Mouse (Mus musculus) erythroblast, embryonic 14.5 days (primary cell): ENCODE results near the gene Tmem164. TPM values are rescaled to one million over a fixed set of nuclear protein-coding genes. Genes with fewer than 3 reads are reported as not detected.

ENCODE experiments used
- H3K27me3 ChIP-seq: 2 replicates; pipeline ENCODE4 v1.6.1; 2012; ENCODE audit warnings: inconsistent platforms; ENCODE audit not compliant: control insufficient read depth
- H3K36me3 ChIP-seq: 2 replicates; pipeline ENCODE4 v1.6.1; 2012; ENCODE audit warnings: mild to moderate bottlenecking, inconsistent platforms; ENCODE audit not compliant: control insufficient read depth
- H3K4me1 ChIP-seq: 2 replicates; pipeline ENCODE4 v1.6.1; 2012; ENCODE audit warnings: inconsistent platforms; ENCODE audit not compliant: control insufficient read depth
- H3K4me3 ChIP-seq: replicated peaks from 2 replicates; pipeline ENCODE3; 2012; ENCODE audit warnings: moderate library complexity, mild to moderate bottlenecking, inconsistent platforms
- H3K9me3 ChIP-seq: 2 replicates; pipeline ENCODE4 v1.6.1; 2012; ENCODE audit warnings: low read length, inconsistent platforms, mixed read lengths; ENCODE audit not compliant: control insufficient read depth
- GATA1 ChIP-seq: IDR thresholded peaks from 2 replicates; pipeline ENCODE4 v1.6.1; 2012; ENCODE audit warnings: low read length, inconsistent platforms, mixed read lengths
- TAL1 ChIP-seq: IDR thresholded peaks from 3 replicates; pipeline ENCODE4 v1.6.1; 2012; ENCODE audit warnings: low read length, inconsistent platforms, mixed read lengths
- polyA plus RNA-seq: library from polyadenylated mRNA; stranded (reverse); fragments of >175 nt; gene quantifications from 2 replicates; pipeline ENCODE4 v1.2.3, GENCODE M21; 2012

Gene Tmem164
- polyA plus RNA-seq, 1 experiment, result 0.96 TPM

DNA sequence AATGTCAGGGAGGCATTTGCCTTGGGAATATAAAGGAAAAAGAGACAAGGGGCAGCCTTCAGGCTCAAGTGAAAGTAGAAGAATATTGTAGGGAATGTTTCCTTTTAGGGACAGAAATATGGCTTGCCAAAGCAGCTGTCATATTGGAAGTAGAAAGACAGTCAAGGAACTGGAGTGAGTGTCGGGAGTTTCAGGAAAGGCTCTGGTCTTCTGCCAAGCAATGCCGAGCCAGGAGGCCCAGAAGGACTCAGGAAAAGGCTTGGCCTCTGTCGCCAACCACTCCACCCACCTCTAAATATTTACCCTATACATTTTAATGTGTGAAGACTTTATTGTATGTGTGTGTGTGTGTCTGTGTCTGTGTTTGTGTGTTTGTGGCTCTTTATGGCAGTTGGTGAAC, 21.4 kb downstream of the Tmem164 start:
- no peaks in the 10 kb centered on the region; the same call in none of the 2 replicates for H3K4me1 ChIP-seq

DNA sequence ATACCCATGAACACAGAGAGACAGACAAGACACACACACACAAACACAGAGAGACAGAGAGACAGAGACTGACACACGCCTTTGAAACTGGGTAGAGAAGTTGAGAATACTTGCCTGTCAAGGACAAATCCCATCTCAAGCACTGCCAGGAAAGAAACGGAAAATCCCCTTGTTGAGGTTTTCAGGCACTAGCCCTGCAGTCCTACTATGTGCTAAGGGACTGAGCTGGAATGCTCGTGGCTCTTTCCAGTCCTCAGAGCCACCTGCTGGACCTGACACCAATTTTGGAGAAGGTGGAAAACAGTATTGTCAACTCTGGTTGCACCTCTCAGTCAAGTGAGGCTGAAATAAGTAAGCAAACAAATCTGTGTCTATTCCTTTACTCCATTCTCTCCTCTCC, 22.7 kb downstream of the Tmem164 start:
- no peaks in the 10 kb centered on the region for H3K9me3 ChIP-seq
- H3K4me3 ChIP-seq, result no peak overlapping the region
- TF ChIP-seq TAL1, result no peak
- no peak for TF ChIP-seq GATA1
- H3K36me3 ChIP-seq, result peaks cover 66% of the 10 kb centered on the region
- H3K27me3 ChIP-seq, result no peaks in the 10 kb centered on the region
- no peaks in the 10 kb centered on the region; the same call in 1 of the 2 replicates for H3K4me1 ChIP-seq

More for the DNA sequence above, 21.4 kb downstream of the Tmem164 start:
- Histone ChIP-seq H3K36me3 (peaks cover 72% of the 10 kb centered on the region), H3K27me3 (no peaks in the 10 kb centered on the region), H3K9me3 (no peaks in the 10 kb centered on the region), H3K4me3 (no peak overlapping the region)
- TF ChIP-seq GATA1 (no peak), TAL1 (no peak)

DNA sequence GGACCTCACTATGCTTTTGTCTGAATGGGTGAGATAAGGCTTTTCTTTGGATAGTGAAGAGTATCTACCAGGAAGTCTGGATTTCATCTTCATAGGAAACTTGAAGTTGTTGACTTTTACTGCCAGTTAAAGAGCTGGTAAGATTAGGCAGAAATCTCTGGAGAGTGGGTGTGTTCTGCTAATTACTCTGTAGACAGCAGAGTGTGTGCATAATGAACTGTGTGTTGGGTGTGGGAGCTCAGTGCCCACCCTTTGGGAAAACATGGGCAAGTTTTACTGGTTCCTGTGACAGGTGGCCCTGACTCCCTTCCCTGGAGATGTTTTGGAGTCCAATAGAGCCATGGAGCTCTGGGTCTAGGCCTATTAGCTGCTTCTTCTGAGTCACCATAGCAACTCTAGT, 27.1 kb downstream of the Tmem164 start:
- Histone ChIP-seq H3K9me3 (no peaks in the 10 kb centered on the region), H3K4me3 (no peak overlapping the region), H3K27me3 (no peaks in the 10 kb centered on the region), H3K4me1 (no peaks in the 10 kb centered on the region; the same call in 1 of the 2 replicates), H3K36me3 (peaks cover 37% of the 10 kb centered on the region)
- TF ChIP-seq GATA1 (no peak), TAL1 (no peak)

DNA sequence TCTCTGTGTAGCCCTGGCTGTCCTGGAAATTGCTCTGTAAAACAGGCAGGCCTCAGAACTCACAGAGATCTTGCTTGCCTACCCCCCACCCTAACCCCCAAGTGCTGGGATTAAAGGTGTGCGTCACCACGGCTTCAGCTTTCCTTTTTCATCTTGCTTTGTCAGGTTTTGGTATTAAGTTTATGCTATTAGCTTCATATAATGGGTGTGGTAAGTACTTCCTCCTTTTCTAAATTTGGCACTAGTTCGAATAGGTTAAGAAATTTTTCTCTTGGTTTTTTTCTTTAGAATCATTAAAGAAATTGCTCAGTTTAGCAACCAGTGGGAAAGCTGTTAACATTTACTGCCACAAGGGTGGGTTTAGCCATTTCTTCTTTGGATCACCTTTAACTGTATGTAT, 34.8 kb downstream of the Tmem164 start:
- TF ChIP-seq GATA1 (no peak), TAL1 (no peak)
- Histone ChIP-seq H3K9me3 (no peaks in the 10 kb centered on the region), H3K4me1 (no peaks in the 10 kb centered on the region), H3K36me3 (peaks cover 36% of the 10 kb centered on the region), H3K27me3 (no peaks in the 10 kb centered on the region), H3K4me3 (no peak overlapping the region)

DNA sequence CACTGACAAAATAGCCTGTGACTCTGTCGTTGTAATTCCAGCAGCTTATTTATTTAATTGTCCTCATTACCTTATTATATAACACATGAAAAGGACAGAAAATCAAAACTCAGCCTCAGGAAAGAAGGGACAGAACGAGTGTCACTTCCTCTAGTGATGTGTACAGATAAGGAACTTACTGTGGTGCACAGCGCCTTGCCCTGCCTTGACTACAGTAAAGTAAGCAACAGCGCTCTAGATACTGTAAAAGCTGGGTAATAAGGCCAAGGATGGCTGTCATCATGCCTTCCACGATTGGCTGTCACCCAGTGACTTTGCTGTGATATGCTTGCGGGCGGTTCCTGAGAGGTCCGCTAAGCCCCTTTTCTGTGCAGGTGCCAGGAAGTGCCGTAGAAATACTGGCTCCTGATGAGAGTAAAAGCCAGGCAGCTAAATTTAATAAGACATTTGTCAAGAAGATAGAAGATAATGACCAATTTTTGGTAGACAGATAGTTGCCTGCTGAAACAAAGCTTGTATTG, 36.8 kb downstream of the Tmem164 start:
- no peak for TF ChIP-seq TAL1
- no peak for TF ChIP-seq GATA1
- no peaks in the 10 kb centered on the region for H3K9me3 ChIP-seq
- no peak overlapping the region for H3K4me3 ChIP-seq
- H3K36me3 ChIP-seq, result peaks cover 42% of the 10 kb centered on the region
- H3K4me1 ChIP-seq, result peaks cover 2% of the 10 kb centered on the region; the same call in 1 of the 2 replicates
- no peaks in the 10 kb centered on the region for H3K27me3 ChIP-seq

DNA sequence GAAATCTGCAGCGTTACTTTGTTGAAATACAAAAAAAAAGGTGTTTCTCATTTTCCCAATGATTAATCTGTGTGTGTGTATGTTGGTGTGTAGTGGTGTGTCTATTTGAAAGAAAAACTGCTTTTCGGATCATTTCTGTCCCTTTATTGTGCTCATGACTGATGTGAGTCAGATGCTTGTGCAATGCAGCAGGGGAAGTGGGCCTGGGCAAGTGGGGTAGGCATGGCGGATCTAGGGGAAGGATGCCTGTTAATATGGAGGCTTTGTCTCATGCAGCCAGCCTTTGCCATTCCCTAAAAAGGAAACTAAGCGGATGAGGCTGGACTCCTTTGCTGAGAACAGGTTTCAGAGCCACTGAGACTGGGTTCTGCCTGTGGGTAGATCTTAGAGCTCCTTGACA, 37.6 kb downstream of the Tmem164 start:
- H3K9me3 ChIP-seq, result no peaks in the 10 kb centered on the region
- H3K36me3 ChIP-seq, result peaks cover 45% of the 10 kb centered on the region
- H3K4me3 ChIP-seq, result no peak overlapping the region
- H3K4me1 ChIP-seq, result peaks cover 9% of the 10 kb centered on the region
- TF ChIP-seq TAL1, result no peak
- no peak for TF ChIP-seq GATA1
- no peaks in the 10 kb centered on the region for H3K27me3 ChIP-seq

DNA sequence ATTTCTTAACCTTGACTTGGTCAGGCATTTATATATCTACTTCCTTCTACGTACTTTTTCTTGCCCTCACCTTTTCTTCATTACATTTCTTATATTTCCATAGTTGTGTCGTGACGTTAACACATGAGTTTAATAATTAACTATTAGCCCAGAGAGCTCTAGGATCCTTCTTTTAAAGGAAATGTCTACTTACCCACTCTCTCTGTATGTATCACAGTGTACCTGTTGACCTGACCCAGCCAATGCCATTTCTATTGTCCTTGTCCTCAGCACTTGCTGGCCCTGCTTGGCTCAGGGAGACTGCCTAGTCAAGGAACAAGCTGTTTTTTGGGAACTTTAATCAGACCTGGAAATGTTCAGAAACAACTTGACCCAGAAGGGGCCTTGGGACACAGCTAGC, 40.7 kb downstream of the Tmem164 start:
- H3K4me3 ChIP-seq, result no peak overlapping the region
- TF ChIP-seq GATA1 (no peak), TAL1 (no peak)
- peaks cover 28% of the 10 kb centered on the region for H3K4me1 ChIP-seq
- H3K27me3 ChIP-seq, result no peaks in the 10 kb centered on the region
- no peaks in the 10 kb centered on the region for H3K9me3 ChIP-seq
- H3K36me3 ChIP-seq, result peaks cover 52% of the 10 kb centered on the region

DNA sequence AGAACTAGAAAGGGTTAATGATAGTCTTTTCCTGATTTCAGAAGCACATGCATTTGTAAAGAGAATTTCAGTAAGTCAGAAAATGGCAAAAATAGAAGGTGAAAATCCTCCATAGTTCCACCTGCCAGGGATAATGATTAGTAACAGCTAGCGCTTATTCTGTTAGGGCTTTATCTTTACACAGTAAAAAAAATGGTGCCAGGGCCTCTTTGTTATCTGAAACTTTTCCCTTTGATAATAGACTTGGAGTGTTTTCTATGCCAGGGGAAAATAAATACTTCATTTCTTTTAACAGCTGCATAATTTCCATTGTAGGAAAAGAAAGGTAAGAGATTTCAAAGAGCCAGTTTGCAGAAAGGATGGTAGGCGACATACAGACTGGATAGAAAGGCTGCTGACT, 43.0 kb downstream of the Tmem164 start:
- H3K4me1 ChIP-seq, result peaks cover 28% of the 10 kb centered on the region
- peaks cover 46% of the 10 kb centered on the region for H3K36me3 ChIP-seq
- no peaks in the 10 kb centered on the region for H3K27me3 ChIP-seq
- no peak overlapping the region for H3K4me3 ChIP-seq
- TF ChIP-seq TAL1 (no peak), GATA1 (no peak)
- no peaks in the 10 kb centered on the region for H3K9me3 ChIP-seq

DNA sequence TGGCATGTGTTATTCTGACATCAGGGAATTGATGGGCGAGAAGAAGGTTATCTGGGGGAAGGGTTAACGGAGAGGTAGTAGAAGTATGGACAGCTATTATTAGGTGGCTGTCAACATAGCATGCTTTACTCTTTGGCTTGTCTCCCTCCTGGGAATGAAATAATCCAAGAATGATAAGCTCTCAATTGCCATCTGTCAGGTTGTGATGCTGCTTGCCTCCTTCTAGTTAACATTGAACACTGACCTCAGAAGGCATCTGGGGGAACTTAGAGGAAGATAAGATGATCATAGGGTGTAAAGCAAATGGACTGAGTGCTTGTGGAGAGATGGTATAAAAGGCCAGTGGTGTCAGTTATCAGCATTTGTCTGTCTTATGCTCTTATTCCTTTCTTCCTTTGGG, 44.4 kb downstream of the Tmem164 start:
- peaks cover 28% of the 10 kb centered on the region for H3K4me1 ChIP-seq
- no peak for TF ChIP-seq GATA1
- no peak for TF ChIP-seq TAL1
- no peak overlapping the region for H3K4me3 ChIP-seq
- no peaks in the 10 kb centered on the region for H3K9me3 ChIP-seq
- peaks cover 39% of the 10 kb centered on the region for H3K36me3 ChIP-seq
- no peaks in the 10 kb centered on the region for H3K27me3 ChIP-seq

DNA sequence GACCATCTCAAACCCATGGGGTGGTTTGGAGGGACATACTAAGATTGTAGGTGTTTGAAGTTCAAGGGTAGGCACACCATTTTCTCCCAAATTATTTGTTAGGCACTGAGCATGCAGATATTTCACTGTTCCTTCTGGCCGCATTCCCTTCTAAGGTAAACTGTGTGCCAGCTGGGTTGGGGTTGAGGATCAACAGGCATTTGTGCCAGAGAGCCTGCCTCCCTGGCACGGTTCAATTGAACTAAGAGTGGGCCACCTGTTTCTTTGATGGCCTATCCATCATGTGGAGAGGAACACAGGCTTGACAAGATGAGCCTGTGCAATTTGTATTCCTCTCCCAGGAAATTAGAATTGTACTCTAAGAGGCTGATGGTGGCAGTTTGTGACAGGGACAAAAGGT, 45.1 kb downstream of the Tmem164 start:
- TF ChIP-seq TAL1 (no peak), GATA1 (no peak)
- H3K9me3 ChIP-seq, result no peaks in the 10 kb centered on the region

More for the DNA sequence above, 45.1 kb downstream of the Tmem164 start:
- Histone ChIP-seq H3K4me3 (no peak overlapping the region), H3K36me3 (peaks cover 36% of the 10 kb centered on the region), H3K4me1 (peaks cover 28% of the 10 kb centered on the region), H3K27me3 (no peaks in the 10 kb centered on the region)
